Mouse (Mus musculus): ENCODE data around the gene Ranbp2.

Ranbp2 gene

DNA sequence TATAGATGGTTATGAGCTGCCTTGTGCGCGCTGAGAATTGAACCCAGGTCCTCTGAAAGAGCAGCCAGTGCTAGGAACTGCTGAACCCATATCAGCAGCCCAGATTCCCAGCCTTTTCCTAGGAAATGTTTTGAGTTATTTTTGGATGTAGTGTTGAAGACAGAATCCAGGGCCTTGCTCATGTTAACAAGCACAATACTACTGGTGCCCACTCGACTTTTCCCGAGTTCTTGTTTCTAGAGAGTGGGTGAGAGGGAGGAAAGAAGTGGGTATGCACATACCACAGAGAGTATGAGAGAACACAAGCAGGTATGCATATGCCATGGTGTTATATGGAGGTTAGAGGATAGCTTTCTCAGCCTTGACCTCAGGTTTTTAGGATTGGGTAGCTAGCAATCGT is 44.3 kb downstream of the Ranbp2 start:
- in situ Hi-C loops (cut with MboI; ENCODE audit: unreplicated experiment in 2 of 2), result no loop called here

- in situ Hi-C loops (cut with MboI; ENCODE audit: unreplicated experiment in 2 of 2), result no loop called here
Measured at GRCm38 (mm10) chr10:58495637-58496036, 48.9 kb downstream of the Ranbp2 start.

DNA sequence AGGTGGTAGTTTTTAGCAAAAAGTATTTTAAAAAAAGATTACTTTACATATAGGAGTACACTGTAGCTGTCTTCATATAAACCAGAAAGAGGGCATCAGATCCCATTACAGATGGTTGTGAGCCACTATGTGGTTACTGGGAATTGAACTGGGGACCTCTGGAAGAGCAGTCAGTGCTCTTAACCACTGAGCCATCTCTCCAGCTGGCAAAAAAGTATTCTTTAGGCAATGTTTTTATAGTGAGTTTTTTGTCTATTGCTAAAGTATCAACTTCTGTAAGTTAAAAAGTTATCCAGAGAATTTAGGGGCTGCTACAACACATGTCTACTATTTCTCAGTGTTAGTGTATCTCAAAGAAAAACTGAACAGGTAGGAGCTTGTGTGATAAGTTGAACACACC is 50.0 kb downstream of the Ranbp2 start:
- in situ Hi-C loops (cut with MboI; ENCODE audit: unreplicated experiment in 2 of 2), result no loop called here

- in situ Hi-C loops (cut with MboI; ENCODE audit: unreplicated experiment in 2 of 2), result no loop called here
Measured at GRCm38 (mm10) chr10:58497320-58498284, 50.9 kb downstream of the Ranbp2 start, which contains the start of gene Ccdc138. Gene Ccdc138 (plus strand): TSS chr10:58497948.

GRCm38 (mm10) chr10:58498516-58498915 is 51.8 kb downstream of the Ranbp2 start:
- in situ Hi-C loops (cut with MboI; ENCODE audit: unreplicated experiment in 2 of 2), result no loop called here

DNA sequence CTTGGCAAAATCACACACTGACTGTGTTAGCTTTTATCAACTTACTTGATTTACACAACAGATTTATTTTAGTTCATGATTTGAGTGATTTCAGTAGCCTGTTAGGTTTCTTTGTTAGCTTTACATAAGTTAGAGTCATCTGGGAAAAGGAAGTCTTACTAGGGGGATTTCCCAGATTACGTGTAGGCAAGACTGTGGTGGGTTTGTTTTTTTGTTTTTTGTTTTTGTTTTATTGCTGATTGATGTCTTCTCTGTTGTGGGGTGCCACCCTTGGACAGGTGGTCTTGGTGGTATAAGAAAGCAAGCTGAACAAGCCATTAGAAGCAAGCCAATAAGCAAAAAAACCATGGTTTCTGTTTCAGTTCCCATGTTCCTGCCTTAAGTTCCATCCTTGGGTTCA is 82.6 kb downstream of the Ranbp2 start:
- in situ Hi-C loops (cut with MboI; ENCODE audit: unreplicated experiment in 2 of 2), result loop anchor here in 1 of 2 experiments (25.0 kb wide), 1 partner anchor 1308 kb away; no protein-coding TSS in a partner anchor

GRCm38 (mm10) chr10:58530896-58531790 is 84.4 kb downstream of the Ranbp2 start:
- in situ Hi-C loops (cut with MboI; ENCODE audit: unreplicated experiment in 2 of 2), result loop anchor here in 1 of 2 experiments (25.0 kb wide), 1 partner anchor 1306 kb away; no protein-coding TSS in a partner anchor

DNA sequence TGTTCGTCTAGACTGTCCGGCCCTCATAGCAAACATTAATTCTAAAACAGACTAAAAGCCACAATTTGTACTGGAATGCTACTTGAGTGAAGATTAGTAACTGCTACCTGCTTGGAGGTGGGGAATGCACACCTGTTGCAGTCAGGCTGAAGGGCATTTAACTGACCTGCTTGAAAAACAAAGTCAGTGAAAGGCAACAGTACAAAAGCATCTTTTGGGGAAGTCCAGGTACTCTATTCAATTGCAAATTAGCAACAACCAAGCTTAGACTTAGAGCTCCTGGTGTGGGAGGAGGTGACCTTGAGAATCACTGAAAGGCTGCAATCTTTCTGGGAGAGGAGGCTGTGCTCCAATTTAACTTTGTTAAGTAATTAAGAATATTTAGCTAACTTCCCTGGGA is 85.5 kb downstream of the Ranbp2 start:
- in situ Hi-C loops (cut with MboI; ENCODE audit: unreplicated experiment in 2 of 2), result loop anchor here in 1 of 2 experiments (25.0 kb wide), 1 partner anchor 1305 kb away; no protein-coding TSS in a partner anchor

DNA sequence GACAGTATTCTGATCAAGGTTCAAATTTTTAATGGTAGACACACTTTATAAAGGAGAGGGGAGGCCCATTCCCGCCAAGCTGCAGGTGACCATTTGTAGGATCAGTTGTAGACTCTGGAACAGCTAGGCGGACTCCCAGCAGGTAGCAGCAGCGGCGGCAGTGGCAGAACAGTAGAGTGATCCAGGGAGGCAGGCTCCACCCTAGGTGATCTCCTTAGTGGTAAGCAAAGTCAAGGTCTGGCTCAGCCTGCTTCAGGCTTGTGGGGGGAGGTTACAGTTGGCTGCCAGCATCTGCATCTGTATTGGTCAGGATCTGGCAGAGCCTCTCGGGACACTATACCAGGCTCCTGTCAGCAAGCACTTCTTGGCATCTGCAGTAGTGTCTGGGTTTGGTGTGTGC is 89.6 kb downstream of the Ranbp2 start:
- in situ Hi-C loops (cut with MboI; ENCODE audit: unreplicated experiment in 2 of 2), result loop anchor here in 1 of 2 experiments (25.0 kb wide), 1 partner anchor 1301 kb away; no protein-coding TSS in a partner anchor

- in situ Hi-C loops (cut with MboI; ENCODE audit: unreplicated experiment in 2 of 2), result loop anchor here in 1 of 2 experiments (25.0 kb wide), 1 partner anchor 1297 kb away; no protein-coding TSS in a partner anchor
Measured at GRCm38 (mm10) chr10:58540613-58541012, 93.9 kb downstream of the Ranbp2 start.

All from v-Abl transformed pro-B cells (cell line).